Mouse (Mus musculus) small intestine, adult 2 months (tissue): Measurements from ENCODE around the gene Xpo6.

Experiments used
- CTCF ChIP-seq: fragments of 200-500 bp; IDR thresholded peaks from 2 replicates; pipeline ENCODE4 v1.5.1; 2012; ENCODE audit warnings: low read depth, mild to moderate bottlenecking, control low read depth, inconsistent platforms, low read length, moderate library complexity, mixed read lengths; ENCODE audit not compliant: insufficient replicate concordance, insufficient read length; ENCODE audit errors: extremely low read depth
- POLR2A ChIP-seq: fragments of 200-500 bp; IDR thresholded peaks from 2 replicates; pipeline ENCODE4 v1.6.1; 2012; ENCODE audit warnings: low read depth, mild to moderate bottlenecking, control low read depth, inconsistent platforms, low read length, moderate library complexity

DNA sequence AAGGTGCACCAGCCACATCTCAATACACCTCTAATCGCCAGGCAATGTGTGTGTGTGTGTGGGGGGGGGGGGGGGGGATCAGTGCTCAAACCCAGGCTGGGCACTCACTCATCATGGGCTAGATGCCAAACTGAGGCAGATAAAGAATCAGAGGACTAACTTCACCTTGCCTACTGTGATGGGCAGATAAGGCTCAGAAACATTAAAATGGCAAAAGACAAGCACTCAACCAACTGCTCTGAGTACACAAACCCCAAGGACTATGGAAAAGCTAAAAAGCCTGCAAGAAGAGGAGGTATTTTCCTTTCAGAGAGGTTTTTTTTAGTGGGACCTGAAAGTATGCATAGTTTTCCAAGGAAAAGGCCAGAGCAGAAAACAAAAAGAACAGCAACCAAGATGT lies 1.4 kb downstream of the Xpo6 start:
- TF ChIP-seq POLR2A (no peak), CTCF (no peak)
